Mouse (Mus musculus) kidney, adult 11 months (tissue): ENCODE data around the gene Cyb561d1.
A peak's percentile ranks its signal among the peaks of the same experiment; 100 is the strongest.

Experiments used
- DNase-seq: peaks from one replicate; pipeline ENCODE4 v3.0.0; 2022

Cyb561d1 gene

GRCm38 (mm10) chr3:108203621-108204325 is 2.8 kb upstream of the Cyb561d1 start:
- DNase-seq, result peak; percentile 71

DNA sequence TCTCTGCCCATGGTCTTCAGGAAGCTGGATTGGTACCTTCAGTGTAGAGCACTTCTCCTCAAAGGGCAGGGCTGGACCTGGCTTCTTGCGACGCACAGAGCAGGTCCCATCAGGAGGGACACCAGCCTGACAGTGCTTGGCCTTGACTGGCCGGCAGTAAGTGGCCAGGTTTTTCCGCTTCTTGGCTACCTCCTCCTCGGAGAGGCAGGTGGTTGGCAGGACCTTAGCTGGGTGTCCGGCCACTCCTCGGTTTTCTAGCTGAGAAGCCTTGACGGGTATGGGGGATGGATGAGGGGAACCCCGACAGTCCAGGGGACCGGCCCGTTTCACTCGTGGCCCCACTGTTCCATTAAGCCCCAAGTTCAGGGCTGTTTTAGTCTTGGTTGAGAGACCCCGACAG is 2.2 kb upstream of the Cyb561d1 start:
- DNase-seq, result no peak

GRCm38 (mm10) chr3:108202506-108202905 is 1.5 kb upstream of the Cyb561d1 start:
- DNase-seq, result no peak

DNA sequence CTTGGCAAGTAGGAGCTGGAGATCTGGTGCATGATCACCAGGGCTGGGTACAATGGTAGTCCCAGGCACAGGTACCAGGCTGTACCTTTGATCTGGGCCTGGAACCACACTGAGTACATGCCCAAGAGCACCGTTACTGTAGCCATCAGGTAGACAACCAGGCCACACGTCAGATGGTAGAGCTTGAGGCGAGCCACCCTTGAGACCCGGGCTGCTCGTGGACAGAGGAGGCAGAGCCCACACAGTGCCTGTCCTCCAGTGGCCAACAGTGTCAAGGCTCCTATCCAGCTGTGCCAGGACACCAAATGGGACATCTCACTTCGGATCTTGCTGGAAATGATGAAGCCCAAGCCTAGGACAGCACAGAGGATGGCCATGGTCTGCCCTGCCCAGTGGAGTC is 1.8 kb downstream of the Cyb561d1 start:
- no peak for DNase-seq

DNA sequence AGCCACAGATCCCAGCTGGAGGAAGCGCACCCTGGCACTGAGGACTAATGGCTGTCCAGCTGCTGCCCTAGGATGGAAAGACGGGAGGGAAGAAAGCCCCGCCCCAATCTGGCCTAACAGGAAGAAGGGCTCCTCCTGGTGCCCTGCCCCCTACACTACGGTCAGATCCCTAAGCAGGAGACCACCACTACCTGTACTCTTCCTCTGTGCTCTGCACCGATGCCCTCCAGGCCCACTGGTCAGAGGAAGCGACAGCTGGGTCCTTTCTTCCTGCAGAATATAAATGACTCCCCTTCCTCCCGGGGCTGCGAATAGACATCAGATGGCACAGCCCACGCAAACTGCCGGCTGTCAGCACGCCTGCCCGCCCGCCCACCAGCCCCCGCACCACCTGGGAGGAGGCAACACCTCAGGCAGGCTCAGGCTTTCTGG is 3.9 kb downstream of the Cyb561d1 start:
- no peak for DNase-seq

DNA sequence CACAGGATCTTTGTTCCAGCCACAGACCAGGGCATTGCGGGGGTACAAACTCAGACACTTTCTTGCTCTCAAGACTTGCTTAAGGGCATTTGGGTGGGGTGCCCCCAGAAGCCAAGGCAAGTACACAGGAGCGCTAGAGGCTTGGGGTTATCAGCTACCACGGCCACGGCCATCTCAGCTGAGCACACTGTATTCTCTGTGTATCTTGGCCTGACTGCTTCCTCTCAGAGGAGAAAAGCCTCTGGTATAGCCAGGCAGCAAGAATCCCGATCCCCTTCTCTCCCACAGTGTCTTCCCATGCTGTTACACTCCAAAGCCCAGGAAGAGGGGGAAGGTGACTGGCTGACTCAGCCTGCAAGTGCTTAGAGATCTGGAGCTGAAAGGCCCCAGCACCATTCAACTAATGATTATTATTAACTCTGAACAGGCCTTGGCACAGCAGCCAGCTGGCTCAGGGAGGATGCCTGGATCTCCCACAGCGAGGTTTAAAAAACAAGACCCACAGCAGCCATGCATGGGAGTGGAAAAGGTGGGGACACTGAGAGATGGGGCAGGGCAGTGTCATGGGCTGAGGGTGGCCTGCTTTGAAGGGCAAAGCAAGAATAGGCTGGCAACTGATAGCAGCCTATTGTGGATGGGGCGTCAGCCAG is 4.9 kb downstream of the Cyb561d1 start:
- no peak for DNase-seq

GRCm38 (mm10) chr3:108195287-108195686 is 5.7 kb downstream of the Cyb561d1 start:
- no peak for DNase-seq

GRCm38 (mm10) chr3:108193686-108194085 is 7.3 kb downstream of the Cyb561d1 start:
- no peak for DNase-seq

DNA sequence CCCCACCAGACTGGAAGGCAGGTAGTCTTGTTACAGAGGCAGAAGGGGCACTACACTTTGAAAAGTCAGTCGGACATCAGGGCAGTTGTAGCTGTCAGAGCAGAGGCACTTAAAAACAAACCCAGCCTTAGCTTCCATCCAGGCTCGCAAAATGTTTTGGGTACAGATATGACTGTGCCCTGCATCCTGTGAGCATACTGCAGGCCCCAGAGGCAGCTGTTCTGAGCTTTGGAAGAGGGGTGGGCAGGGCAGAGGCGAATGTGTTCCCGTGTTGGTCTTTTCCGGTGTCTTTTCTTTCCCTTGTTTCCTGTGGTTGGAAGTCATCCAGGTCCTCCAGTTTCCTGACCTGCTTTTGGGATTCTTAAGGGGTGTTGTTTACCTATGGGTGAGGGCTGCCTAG is 11.1 kb downstream of the Cyb561d1 start:
- no peak for DNase-seq

DNA sequence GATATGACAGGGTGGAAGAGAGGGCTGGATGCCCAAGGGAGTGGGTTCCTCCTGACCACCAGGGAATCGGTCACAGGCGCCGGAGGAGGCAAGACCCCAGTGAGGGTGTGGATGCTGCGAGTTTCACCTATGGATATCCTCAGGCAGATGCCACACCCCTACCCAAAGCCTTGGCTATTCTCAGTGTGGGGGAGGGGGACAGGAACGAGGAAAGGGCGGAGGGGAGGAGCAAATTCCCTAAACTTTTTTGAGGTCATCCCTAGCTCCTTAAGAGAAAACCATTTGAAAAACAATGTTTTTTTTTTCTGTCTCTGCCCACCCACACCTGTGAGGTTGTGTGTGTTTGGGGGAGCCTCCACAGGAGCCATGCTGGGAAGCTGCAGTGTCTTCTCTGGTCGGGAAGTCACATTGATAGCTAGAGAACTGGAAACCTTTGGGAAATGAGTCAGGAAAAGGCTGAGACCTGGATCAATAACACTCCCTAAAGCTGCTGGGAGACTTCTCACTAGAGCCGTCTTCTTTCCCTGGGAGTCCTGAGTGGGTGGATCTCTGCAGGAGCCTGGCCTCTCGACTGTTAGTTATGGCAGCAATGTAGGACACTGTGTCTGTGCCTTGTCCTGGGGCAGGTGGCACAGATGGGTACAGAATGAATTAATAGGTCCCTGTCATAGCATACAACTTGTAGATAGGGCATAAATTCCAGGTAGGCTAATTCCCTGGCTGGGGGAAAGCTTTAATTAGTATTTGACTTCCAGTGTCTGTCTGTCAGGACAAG is 12.1 kb downstream of the Cyb561d1 start:
- no peak for DNase-seq

DNA sequence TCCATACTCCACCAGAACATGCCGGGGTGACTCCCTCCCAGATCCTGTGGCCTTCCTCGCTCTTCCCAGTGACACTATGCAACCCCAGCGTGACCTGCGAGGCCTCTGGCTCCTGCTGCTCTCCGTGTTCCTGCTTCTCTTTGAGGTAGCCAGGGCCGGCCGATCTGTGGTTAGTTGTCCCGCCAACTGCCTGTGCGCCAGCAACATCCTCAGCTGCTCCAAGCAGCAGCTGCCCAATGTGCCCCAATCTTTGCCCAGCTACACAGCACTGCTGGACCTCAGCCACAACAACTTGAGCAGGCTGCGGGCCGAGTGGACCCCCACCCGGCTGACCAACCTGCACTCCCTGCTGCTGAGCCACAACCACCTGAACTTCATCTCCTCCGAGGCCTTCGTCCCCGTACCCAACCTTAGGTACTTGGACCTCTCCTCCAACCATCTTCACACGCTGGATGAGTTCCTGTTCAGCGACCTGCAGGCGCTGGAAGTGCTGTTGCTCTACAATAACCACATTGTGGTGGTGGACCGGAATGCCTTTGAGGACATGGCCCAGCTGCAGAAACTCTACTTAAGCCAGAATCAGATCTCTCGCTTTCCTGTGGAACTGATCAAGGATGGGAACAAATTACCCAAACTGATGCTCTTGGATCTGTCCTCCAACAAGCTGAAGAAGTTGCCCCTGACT is 13.8 kb downstream of the Cyb561d1 start:
- DNase-seq, result no peak

DNA sequence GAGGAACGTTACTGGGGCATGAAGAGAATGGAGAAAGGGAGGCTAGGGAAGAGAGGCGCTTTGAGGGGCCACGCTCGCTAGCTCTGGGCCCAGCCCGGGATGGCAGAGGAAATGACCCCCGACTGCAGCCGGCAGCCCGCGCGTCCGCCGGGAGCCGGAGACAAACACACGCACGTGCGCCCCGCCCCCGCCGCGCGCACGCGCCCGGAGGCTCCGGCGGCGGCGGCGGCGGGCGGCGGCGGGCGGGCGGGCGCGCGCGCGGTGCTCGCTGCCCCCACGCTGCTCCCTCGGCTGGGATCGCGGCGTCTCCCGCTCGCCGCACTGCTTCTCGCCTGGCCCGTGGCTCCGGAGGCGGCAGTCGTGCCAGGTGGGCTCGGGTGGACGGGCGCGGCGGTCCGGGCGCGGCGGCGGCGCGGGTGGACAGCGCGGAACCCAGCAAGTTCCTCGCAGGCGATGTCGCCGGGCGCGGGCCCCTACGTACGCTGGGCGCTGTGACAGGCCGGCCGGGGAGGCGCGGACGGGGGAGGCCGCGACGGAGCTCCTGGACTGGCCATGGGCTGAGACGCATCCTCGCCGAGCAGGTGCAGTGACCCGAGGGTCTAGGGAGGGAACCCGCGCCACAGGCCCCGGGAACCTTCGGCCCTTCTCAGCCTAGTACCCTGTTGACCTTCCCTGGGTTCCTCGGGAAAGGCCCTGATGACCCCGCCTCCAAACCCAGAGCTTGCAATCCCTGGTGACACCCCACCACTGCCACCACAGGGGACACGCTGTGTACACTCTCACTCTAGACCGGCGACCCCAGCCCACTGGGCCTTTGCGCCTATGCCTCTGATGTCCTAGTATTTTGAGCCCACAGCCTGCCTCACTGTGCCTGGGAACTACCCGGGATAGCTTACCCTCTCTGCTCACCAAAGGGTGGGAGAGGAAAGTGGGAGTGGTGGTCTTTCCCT is 14.6 kb downstream of the Cyb561d1 start, which contains the start of gene Amigo1:
Gene Amigo1 (plus strand): TSS at position 238 of the 950 bp plus-strand sequence.
- no peak for DNase-seq

DNA sequence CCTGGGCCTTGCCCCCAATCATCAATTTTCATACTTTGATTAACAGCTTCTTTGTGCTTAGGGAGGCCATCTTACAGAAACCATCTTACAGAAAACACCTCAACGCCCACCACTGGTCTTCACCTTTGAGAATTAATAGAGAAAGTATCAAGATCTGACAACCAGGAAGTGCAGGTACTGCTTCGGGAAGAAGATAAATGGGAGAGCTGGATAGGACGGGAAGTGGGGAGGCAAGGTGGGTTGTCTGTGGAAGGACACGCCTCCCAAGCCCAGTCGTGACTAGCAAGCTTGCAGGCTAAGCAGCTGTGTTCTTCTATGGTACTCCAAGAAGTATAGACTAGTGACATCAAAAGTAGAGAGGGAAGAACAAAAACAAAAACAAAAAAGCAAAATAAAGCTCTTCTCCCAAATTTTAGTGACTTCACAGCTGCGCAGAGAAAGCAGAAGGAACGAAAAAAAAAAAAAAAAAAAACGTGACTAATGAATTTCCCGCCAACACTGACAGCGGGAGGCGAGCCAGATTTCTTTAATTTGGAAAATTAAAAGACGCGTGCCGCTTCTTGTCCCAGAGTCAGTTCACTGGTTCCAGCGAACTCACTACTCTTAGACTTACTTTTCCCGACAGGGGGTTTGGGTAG is 15.4 kb downstream of the Cyb561d1 start:
- no peak for DNase-seq

GRCm38 (mm10) chr3:108184742-108185141 is 16.3 kb downstream of the Cyb561d1 start:
- no peak for DNase-seq

GRCm38 (mm10) chr3:108180514-108180913 is 20.5 kb downstream of the Cyb561d1 start:
- no peak for DNase-seq

DNA sequence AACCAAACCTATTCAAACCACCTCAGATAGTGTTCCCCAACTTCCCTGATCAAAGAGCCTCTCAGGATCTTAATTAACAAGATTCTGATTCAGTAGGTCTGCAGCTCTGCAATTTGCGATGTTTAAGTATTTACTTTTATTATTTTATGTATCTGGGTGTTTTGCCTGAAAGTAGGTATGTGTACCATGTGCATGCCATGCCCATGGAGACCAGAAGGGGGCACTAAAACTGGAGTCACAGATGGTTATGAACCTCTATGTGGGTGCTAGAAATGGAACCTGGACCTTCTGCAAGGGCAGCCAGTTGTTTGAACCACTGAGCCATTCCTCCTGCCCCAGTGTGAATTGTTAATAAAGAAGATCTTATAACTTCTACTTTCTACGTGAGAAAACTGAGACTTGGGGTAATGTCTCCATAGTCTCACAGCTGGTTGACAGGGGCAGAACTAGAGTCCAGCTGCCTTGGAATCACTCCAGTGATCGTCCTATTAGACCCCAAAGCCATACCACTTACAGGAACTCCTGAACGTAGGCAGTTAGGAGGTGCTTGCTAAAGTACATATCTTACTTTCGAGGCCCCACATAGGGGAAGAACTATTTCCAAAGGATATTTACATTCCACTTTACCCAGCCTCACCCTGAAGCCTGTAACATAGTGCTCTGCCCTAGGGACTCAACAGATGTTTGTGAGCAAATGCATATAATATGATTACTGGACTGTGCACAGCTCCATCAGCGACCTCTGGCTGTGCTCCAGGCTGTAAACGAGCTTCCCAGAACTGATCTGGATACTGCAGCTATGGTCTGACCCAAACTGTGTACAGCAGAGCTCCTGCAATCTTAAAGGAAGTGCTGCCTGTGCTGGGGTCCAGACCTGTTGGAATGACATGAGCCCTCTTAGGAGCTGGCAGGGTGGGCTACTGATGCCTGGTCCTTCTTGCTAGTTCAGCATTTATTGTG is 22.0 kb downstream of the Cyb561d1 start:
- DNase-seq, result no peak

DNA sequence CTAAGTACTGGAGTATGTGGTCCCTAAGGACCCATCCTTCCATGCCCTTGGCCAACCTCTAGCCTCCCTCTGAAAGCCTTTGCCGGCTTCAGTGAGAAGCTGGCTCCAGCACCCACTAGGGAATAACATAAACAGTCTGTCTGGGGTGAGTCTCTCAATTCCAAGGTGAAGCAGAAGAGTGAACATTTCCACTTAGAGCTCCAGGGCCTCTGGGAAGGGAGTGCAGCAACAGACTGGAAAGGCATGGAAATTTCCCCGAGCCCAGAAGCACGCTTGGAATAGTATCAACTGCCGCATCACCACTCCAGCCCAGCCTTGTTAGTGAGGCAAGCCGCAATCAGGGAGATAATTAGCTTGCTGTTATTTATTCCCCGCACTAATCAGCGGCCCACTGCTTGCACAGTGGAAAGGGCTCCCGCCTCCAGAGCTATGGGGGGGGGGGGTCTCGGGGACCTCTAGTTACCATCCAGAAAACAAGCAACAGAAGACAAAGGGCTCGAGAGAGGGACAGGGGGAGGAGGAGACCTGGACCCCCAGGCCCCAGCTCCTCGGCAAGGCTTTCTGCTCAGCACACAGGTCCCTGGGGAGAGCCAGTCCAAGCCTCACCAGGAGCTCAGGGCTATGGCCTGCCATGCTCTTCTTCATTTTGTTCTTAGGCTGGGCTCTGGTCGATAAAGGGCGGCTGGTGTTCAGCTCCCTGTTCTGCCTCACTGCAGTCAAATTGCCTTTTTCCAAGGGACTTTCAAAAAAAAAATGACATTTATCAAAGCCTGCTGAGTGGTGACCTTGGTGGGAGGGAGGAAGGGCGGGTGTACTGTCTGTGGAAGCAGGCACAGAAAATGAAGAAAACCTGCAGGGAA is 26.1 kb downstream of the Cyb561d1 start:
- peak; percentile 50 for DNase-seq

GRCm38 (mm10) chr3:108169199-108169598 is 31.8 kb downstream of the Cyb561d1 start:
- no peak for DNase-seq

GRCm38 (mm10) chr3:108167499-108167898 is 33.5 kb downstream of the Cyb561d1 start:
- DNase-seq, result no peak
